Mouse (Mus musculus): ENCODE measurements around the gene Odf3l1. TPM values are rescaled to one million over a fixed set of nuclear protein-coding genes. Genes with fewer than 3 reads are reported as not detected.

The Odf3l1 gene
- polyA plus RNA-seq, 1 experiment from 2014 or later = 1.5 TPM

DNA sequence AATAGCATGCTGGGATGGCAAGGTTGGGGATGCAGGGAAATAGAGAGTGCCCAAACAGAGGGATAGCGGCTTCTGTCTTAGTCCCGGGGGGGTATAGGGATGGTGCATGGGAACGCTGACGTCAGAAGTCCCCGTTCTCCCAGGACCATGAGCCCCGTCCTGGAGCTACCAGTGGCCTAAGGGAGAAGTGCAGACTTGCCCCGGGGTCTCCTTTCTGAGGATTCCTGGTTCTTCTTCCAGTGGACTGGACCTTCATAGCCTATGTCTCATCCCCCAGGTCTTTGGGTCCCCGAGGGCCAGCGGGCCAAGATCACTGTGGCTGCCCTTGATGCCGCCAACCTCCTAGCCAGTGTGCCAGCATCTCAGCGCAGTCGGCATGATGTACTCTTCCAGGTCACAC, 32.3 kb upstream of the Odf3l1 start:
- H3K36me3 ChIP-seq (ENCODE audit: control insufficient read depth, insufficient read depth, low read length) = no peaks in the 10 kb centered on the region
- no peaks in the 10 kb centered on the region for H3K27me3 ChIP-seq (replicated peaks; ENCODE audit: control insufficient read depth, insufficient read depth, low read length)
- WGBS = 91% methylated on average over 12 of the region's 12 CpGs
- no peak overlapping the region for H3K4me2 ChIP-seq (ENCODE audit: low read depth, low read length)
- no peak overlapping the region for H3K27ac ChIP-seq (ENCODE audit: low read length)
- no peak overlapping the region for H3K4me3 ChIP-seq (ENCODE audit: low read length)
- H3K4me1 ChIP-seq (ENCODE audit: control insufficient read depth, insufficient read depth, low read length) = peaks cover 9% of the 10 kb centered on the region; the same call in 1 of the 2 replicates
- H3K9ac ChIP-seq (ENCODE audit: low read depth, low read length) = no peak overlapping the region
- H3K9me3 ChIP-seq (ENCODE audit: control insufficient read depth, low read length) = no peaks in the 10 kb centered on the region
- ATAC-seq = no peak

GRCm38 (mm10) chr9:56894006-56894405, 29.5 kb upstream of the Odf3l1 start:
- peaks cover 2% of the 10 kb centered on the region; the same call in 1 of the 2 replicates for H3K4me1 ChIP-seq (ENCODE audit: control insufficient read depth, insufficient read depth, low read length)
- ATAC-seq = no peak
- no peaks in the 10 kb centered on the region for H3K27me3 ChIP-seq (replicated peaks; ENCODE audit: control insufficient read depth, insufficient read depth, low read length)
- no peak overlapping the region for H3K27ac ChIP-seq (ENCODE audit: low read length)
- no peak overlapping the region for H3K4me2 ChIP-seq (ENCODE audit: low read depth, low read length)
- H3K9me3 ChIP-seq (ENCODE audit: control insufficient read depth, low read length) = no peaks in the 10 kb centered on the region
- no peaks in the 10 kb centered on the region for H3K36me3 ChIP-seq (ENCODE audit: control insufficient read depth, insufficient read depth, low read length)
- H3K9ac ChIP-seq (ENCODE audit: low read depth, low read length) = no peak overlapping the region
- WGBS = 18% methylated on average over 3 of the region's 3 CpGs
- no peak overlapping the region for H3K4me3 ChIP-seq (ENCODE audit: low read length)

DNA sequence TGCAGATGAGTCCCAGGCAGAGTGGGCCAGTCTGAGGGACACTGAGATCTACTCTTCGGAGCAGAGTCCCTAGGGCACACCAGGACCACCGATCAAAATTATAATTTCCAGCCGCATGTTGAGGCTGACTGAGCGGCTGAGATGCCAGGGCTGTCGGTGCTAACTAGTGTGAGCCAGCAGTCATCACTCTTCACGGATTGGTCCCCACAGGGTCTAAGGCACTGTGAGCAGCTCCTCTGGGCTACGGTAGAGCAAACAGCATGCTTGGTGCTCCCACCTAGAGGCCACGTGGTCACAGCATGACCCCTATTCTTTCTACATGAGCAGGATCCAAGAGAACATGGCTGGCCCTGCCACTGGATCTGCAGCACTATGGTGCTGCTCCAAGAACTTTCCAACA, 28.8 kb upstream of the Odf3l1 start:
- ATAC-seq = no peak
- H3K9me3 ChIP-seq (ENCODE audit: control insufficient read depth, low read length) = no peaks in the 10 kb centered on the region
- 77% methylated on average over 8 of the region's 8 CpGs for WGBS
- H3K27ac ChIP-seq (ENCODE audit: low read length) = no peak overlapping the region
- no peak overlapping the region for H3K4me3 ChIP-seq (ENCODE audit: low read length)
- H3K27me3 ChIP-seq (replicated peaks; ENCODE audit: control insufficient read depth, insufficient read depth, low read length) = no peaks in the 10 kb centered on the region
- no peak overlapping the region for H3K9ac ChIP-seq (ENCODE audit: low read depth, low read length)
- H3K4me1 ChIP-seq (ENCODE audit: control insufficient read depth, insufficient read depth, low read length) = peaks cover 2% of the 10 kb centered on the region; the same call in 1 of the 2 replicates
- H3K36me3 ChIP-seq (ENCODE audit: control insufficient read depth, insufficient read depth, low read length) = no peaks in the 10 kb centered on the region
- H3K4me2 ChIP-seq (ENCODE audit: low read depth, low read length) = no peak overlapping the region

DNA sequence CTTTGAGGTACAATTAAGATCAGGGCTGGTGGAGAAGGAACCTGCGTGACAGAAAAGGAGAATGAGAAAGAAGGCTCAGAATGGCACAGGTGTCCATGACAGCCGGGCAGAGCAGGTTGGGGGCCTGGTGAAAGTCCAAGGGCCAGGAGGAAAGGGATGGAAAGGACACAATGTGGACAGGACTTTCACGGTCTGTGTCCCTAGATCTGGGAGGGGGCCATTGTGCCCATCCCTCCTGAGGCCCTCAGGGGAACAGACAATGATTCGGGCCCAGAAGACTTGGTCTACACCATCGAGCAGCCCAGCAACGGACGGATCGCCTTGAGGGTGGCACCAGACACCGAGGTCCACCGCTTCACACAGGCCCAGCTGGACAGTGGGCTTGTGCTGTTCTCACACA, 27.6 kb upstream of the Odf3l1 start:
- no peak for ATAC-seq
- no peaks in the 10 kb centered on the region for H3K27me3 ChIP-seq (replicated peaks; ENCODE audit: control insufficient read depth, insufficient read depth, low read length)
- H3K27ac ChIP-seq (ENCODE audit: low read length) = no peak overlapping the region
- H3K4me3 ChIP-seq (ENCODE audit: low read length) = no peak overlapping the region
- H3K9ac ChIP-seq (ENCODE audit: low read depth, low read length) = no peak overlapping the region
- H3K36me3 ChIP-seq (ENCODE audit: control insufficient read depth, insufficient read depth, low read length) = no peaks in the 10 kb centered on the region
- no peaks in the 10 kb centered on the region for H3K9me3 ChIP-seq (ENCODE audit: control insufficient read depth, low read length)
- WGBS = 90% methylated on average over 10 of the region's 10 CpGs
- H3K4me1 ChIP-seq (ENCODE audit: control insufficient read depth, insufficient read depth, low read length) = peaks cover 2% of the 10 kb centered on the region; the same call in 1 of the 2 replicates
- no peak overlapping the region for H3K4me2 ChIP-seq (ENCODE audit: low read depth, low read length)

DNA sequence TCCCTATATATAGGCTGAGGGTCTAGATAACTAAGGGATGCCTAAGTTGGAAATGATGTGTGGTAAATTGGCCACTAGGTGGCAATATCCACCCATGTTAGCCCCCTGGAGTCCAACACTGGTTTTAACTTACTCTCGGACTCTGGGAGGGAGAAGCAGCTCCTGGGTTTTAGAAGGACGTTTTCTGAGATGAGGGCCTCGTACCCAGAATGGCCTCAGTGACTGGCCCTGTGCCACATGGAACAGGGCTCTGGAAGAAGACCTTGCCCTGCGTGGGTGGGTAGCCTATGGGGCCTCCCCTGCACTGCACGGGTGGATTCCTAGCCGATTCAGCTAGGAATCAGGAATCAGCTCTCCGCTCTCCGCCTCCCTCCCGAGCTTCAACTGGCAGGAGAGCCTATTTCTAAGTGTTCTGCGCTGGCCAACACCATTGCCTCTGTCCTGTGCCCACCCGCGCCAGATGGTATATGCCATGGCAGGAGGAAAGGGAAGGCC, 27.1 kb upstream of the Odf3l1 start:
- no peaks in the 10 kb centered on the region for H3K9me3 ChIP-seq (ENCODE audit: control insufficient read depth, low read length)
- no peak overlapping the region for H3K27ac ChIP-seq (ENCODE audit: low read length)
- ATAC-seq = peak; percentile 39
- H3K9ac ChIP-seq (ENCODE audit: low read depth, low read length) = peak overlapping the region; percentile 48; the same call in 1 of the 2 replicates
- H3K27me3 ChIP-seq (replicated peaks; ENCODE audit: control insufficient read depth, insufficient read depth, low read length) = no peaks in the 10 kb centered on the region
- peaks cover 2% of the 10 kb centered on the region; the same call in 1 of the 2 replicates for H3K4me1 ChIP-seq (ENCODE audit: control insufficient read depth, insufficient read depth, low read length)
- 0 out of 2 replicates have a peak, but pooled peaks cover 3% of the 10 kb centered on the region for H3K36me3 ChIP-seq (ENCODE audit: control insufficient read depth, insufficient read depth, low read length)
- H3K4me3 ChIP-seq (ENCODE audit: low read length) = no peak overlapping the region
- WGBS = 40% methylated on average over 12 of the region's 12 CpGs
- no peak overlapping the region for H3K4me2 ChIP-seq (ENCODE audit: low read depth, low read length)

DNA sequence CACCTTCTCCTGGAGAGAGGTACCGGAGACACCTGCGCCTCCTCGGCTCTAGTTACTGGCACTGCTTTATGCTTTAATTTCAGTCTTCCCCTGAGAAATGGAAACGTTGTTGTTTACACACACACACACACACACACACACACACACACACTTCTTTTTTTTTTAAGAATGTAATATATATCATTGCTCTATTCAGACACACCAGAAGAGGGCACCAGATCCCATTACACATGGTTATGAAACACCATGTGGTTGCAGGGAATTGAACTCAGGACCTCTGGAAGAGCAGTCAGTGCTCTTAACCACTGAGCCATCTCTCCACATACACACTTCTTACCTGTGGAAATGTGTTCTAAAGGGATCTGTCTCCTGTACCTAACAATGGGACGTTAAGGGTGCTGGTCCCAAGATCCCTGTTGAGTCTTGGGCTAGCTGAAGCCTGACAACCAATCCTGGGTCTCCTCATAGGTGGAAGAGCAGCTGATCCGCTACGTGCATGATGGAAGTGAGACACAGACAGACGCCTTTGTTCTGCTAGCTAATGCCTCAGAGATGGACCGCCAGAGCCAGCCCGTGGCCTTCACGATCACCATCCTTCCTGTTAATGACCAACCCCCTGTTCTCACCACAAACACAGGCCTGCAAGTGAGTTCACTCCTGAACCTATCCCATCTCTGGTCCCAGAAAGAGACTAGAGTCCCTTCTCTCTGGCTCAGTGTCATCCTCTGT, 26.2 kb upstream of the Odf3l1 start:
- 64% methylated on average over 11 of the region's 11 CpGs for WGBS
- H3K9ac ChIP-seq (ENCODE audit: low read depth, low read length) = no peak overlapping the region
- no peaks in the 10 kb centered on the region for H3K9me3 ChIP-seq (ENCODE audit: control insufficient read depth, low read length)
- no peak overlapping the region for H3K4me3 ChIP-seq (ENCODE audit: low read length)
- H3K27me3 ChIP-seq (replicated peaks; ENCODE audit: control insufficient read depth, insufficient read depth, low read length) = no peaks in the 10 kb centered on the region
- H3K36me3 ChIP-seq (ENCODE audit: control insufficient read depth, insufficient read depth, low read length) = 0 out of 2 replicates have a peak, but pooled peaks cover 3% of the 10 kb centered on the region
- no peak overlapping the region for H3K27ac ChIP-seq (ENCODE audit: low read length)
- no peak for ATAC-seq
- peaks cover 2% of the 10 kb centered on the region; the same call in 1 of the 2 replicates for H3K4me1 ChIP-seq (ENCODE audit: control insufficient read depth, insufficient read depth, low read length)
- H3K4me2 ChIP-seq (ENCODE audit: low read depth, low read length) = no peak overlapping the region

DNA sequence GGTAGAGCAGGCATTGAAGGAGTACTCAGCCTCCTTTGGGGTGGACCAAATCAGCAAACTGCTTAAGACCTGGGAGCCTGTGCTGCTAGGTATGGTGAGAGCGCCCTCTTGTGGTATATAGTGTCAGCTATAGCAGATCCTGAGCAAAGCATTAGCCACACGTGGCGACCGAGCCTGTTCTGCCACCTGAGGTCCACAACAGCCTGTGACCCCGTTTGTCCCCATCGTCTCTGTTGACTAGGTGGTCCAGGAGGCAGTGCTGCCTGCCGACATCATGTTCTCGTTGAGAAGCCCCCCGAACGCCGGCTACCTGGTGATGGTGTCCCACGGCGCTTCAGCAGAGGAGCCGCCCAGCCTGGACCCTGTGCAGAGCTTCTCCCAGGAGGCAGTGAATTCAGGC, 25.3 kb upstream of the Odf3l1 start:
- WGBS = 11% methylated on average over 14 of the region's 14 CpGs
- 0 out of 2 replicates have a peak, but pooled peaks cover 3% of the 10 kb centered on the region for H3K36me3 ChIP-seq (ENCODE audit: control insufficient read depth, insufficient read depth, low read length)
- no peak overlapping the region for H3K27ac ChIP-seq (ENCODE audit: low read length)
- no peak overlapping the region for H3K4me3 ChIP-seq (ENCODE audit: low read length)
- peaks cover 2% of the 10 kb centered on the region; the same call in 1 of the 2 replicates for H3K4me1 ChIP-seq (ENCODE audit: control insufficient read depth, insufficient read depth, low read length)
- no peaks in the 10 kb centered on the region for H3K27me3 ChIP-seq (replicated peaks; ENCODE audit: control insufficient read depth, insufficient read depth, low read length)
- ATAC-seq = peak; percentile 63
- no peaks in the 10 kb centered on the region for H3K9me3 ChIP-seq (ENCODE audit: control insufficient read depth, low read length)
- 0 out of 2 replicates have a peak overlapping the region, but pooled peaks have one; percentile 10 for H3K9ac ChIP-seq (ENCODE audit: low read depth, low read length)
- H3K4me2 ChIP-seq (ENCODE audit: low read depth, low read length) = peak overlapping the region; percentile 26

DNA sequence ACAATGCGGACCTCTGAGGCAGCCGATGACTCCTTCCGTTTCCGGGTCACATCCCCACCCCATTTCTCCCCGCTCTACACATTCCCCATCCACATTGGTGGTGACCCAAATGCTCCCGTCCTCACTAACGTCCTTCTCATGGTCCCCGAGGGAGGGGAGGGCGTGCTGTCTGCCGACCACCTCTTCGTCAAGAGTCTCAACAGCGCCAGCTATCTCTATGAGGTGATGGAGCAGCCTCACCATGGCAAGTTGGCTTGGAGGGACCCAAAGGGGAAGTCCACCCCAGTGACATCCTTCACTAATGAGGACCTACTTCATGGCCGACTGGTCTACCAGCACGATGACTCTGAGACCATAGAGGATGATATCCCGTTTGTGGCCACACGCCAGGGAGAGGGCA, 23.1 kb upstream of the Odf3l1 start:
- Histone ChIP-seq H3K4me2 (ENCODE audit: low read depth, low read length) (no peak overlapping the region), H3K4me3 (ENCODE audit: low read length) (no peak overlapping the region), H3K36me3 (ENCODE audit: control insufficient read depth, insufficient read depth, low read length) (0 out of 2 replicates have a peak, but pooled peaks cover 3% of the 10 kb centered on the region), H3K27me3 (replicated peaks; ENCODE audit: control insufficient read depth, insufficient read depth, low read length) (no peaks in the 10 kb centered on the region), H3K4me1 (ENCODE audit: control insufficient read depth, insufficient read depth, low read length) (peaks cover 13% of the 10 kb centered on the region), H3K9me3 (ENCODE audit: control insufficient read depth, low read length) (no peaks in the 10 kb centered on the region), H3K9ac (ENCODE audit: low read depth, low read length) (no peak overlapping the region), H3K27ac (ENCODE audit: low read length) (no peak overlapping the region)
- ATAC-seq = no peak
- 96% methylated on average over 16 of the region's 16 CpGs for WGBS

DNA sequence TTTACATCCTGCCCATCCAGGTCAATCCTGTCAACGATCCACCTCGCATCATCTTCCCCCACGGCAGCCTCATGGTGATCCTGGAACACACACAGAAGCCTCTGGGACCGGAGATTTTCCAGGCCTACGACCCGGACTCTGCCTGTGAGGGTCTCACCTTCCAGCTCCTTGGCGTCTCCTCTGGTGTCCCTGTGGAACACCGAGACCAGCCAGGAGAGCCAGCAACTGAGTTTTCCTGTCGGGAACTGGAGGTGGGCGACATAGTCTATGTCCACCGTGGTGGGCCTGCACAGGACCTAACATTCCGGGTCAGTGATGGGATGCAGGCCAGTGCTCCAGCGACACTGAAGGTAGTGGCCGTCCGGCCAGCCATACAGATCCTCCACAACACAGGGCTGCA, 22.1 kb upstream of the Odf3l1 start:
- no peak overlapping the region for H3K4me2 ChIP-seq (ENCODE audit: low read depth, low read length)
- H3K4me3 ChIP-seq (ENCODE audit: low read length) = no peak overlapping the region
- ATAC-seq = no peak
- no peaks in the 10 kb centered on the region for H3K9me3 ChIP-seq (ENCODE audit: control insufficient read depth, low read length)
- H3K36me3 ChIP-seq (ENCODE audit: control insufficient read depth, insufficient read depth, low read length) = 0 out of 2 replicates have a peak, but pooled peaks cover 3% of the 10 kb centered on the region
- H3K27me3 ChIP-seq (replicated peaks; ENCODE audit: control insufficient read depth, insufficient read depth, low read length) = no peaks in the 10 kb centered on the region
- peaks cover 19% of the 10 kb centered on the region for H3K4me1 ChIP-seq (ENCODE audit: control insufficient read depth, insufficient read depth, low read length)
- H3K9ac ChIP-seq (ENCODE audit: low read depth, low read length) = no peak overlapping the region
- no peak overlapping the region for H3K27ac ChIP-seq (ENCODE audit: low read length)
- WGBS = 91% methylated on average over 15 of the region's 15 CpGs
